Mouse (Mus musculus): Measurements from ENCODE around the gene Sf3a1.

Sf3a1 gene

DNA sequence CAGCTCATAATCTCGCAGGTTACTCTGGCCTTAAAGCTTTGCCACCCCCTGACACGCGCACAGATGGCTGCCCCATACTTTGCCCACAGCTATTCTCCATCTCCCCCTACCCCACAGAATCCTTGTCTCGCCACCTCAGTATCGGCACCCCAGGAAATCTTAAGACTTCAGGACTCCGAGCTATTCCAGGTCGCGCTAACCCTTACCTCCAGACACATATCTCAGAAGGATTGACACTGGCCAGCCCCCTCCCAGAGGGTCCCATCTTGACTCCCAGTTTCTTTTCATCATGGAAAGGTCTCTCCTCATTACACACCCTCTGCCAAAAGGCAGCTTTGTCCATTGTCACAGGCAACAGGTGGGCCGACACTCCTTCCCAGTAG lies 27.2 kb downstream of the Sf3a1 start:
- DNase-seq = no peak

DNA sequence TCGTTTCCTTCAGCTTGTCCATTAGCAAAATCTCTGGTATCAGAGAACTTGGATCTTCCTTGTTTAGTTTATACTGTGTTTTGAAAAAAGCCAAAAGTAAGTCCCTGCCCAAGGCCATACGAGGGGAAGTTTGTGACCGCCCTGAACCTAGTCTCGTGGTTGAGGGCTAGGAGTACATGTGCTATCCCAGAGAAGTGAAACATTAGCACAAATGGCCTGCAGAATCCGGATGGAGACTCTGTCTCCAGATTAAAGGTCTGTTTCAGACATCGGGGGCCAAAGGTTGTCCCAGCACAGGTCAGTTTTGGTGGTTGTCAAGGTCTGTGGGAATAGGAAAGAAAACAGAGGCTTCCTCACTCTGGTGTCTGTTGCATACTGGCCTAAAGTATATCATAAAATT lies 29.0 kb downstream of the Sf3a1 start:
- no peak for DNase-seq

DNA sequence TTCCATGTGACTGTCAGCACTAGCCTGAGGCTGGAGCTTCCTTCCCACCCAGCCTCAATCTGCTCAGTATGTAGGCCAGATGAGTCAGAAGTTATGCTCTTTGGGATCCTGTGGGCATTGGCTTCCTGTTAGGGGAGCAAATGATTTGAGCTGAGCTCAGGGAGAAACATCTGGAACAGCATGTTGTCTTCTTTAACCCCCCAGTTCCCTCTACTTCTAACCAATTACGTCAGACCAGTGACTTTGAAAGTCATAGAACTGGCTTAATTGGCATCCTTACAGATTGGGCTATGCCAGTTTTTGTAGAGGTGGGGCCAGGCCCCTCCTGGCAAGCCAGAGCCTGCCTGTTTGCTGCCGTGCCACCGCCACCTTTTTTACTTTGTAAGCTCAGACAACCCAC lies 30.5 kb downstream of the Sf3a1 start:
- no peak for DNase-seq

DNA sequence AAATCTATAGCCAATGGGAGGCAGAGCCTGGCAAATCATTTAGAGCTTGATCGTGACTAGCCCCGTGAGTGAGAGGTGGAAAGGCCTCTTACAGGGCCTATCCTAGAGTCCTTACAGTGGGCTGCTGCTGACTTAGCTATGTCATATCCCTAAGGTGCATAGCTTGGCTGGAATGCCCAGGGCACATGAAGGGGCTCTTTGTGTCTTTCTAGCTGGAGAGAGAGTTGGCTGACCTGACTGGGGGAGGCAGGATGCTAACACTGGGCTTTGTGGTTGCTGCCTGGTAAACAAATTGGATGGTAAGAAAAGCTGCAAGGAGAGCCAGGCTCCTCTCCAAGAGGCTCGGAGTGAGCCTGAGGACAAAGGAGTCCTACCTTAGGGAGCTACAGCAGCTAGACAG lies 32.6 kb downstream of the Sf3a1 start:
- DNase-seq = no peak

DNA sequence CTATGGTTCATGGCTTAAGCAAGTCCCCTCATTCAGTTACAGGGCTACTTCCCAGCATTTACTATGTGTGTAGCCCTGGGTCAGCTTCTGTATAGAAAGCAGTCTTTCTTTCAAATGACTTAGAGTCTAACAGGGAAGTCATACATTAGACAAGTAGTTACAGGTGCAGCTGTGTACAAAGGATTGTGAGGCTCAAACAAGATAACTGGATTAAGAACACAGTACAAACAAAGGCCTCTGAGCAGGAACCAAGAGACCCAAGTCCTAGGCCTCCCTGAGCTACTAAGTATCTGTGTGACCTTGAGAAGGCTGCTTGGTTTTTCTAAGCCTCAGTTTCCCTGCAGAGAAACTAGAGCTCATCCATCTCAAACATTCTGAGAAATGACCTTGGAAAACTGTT lies 33.3 kb downstream of the Sf3a1 start:
- DNase-seq = no peak

DNA sequence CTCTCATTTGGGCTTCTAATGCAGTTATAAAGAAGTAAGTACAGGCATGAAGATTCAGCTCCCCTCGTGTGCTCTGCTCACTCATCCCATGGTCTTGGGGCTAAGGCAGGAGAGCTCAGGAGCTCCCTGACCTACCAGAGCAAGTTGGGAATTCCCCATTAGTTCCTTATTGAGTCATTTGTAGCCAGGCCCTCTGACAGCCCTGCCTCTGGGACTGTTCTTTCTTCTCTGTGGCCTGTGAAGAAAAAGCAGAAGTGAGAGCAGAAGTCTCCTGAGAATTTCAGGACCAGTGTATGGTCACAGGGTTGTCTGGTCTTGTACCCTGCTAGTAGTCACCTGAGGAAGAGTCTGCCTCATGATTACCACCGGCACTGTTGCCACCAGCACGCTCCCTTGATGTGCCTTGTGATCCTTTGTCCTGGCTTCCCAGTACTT lies 35.5 kb downstream of the Sf3a1 start:
- DNase-seq = peak; percentile 30 to 48

DNA sequence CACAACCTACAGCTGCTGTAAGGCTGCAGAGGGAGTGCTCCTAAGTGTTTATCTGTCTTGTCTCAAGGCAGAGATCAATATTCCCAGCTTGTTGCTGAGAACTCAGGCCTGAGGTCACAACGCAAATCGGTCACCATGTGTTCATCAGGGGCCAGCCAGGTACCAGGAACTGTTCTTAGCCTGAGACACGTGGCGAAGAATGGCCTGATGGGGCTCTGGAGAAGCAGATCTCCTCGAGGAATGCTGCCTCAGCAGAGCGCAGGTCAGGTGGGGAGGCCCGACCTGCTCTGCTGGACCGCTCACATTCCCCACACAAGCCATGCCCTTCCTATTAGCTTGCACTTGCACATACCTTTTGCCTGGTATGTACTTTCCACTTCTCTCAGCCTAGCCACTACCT lies 36.5 kb downstream of the Sf3a1 start:
- no peak for DNase-seq

DNA sequence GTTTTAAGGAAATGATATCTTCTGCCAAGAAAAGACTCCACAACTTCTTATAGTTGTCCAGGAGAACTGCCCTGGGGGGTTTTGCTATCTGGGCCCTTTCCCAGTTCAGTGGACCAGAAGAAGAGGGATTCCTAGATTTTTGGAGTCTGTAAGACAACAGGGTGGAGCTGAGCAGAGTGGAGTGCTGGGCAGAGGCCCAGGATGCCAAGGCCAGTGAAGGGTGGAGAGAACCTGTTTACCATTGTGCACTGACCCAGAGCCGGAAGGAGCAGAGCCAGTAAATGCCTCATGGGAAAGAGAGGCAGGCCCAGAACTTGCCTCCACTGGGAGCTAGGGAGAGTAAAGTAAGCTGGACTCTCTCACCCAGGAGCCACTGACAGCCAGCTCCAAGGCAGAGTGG lies 37.5 kb downstream of the Sf3a1 start:
- DNase-seq = no peak

DNA sequence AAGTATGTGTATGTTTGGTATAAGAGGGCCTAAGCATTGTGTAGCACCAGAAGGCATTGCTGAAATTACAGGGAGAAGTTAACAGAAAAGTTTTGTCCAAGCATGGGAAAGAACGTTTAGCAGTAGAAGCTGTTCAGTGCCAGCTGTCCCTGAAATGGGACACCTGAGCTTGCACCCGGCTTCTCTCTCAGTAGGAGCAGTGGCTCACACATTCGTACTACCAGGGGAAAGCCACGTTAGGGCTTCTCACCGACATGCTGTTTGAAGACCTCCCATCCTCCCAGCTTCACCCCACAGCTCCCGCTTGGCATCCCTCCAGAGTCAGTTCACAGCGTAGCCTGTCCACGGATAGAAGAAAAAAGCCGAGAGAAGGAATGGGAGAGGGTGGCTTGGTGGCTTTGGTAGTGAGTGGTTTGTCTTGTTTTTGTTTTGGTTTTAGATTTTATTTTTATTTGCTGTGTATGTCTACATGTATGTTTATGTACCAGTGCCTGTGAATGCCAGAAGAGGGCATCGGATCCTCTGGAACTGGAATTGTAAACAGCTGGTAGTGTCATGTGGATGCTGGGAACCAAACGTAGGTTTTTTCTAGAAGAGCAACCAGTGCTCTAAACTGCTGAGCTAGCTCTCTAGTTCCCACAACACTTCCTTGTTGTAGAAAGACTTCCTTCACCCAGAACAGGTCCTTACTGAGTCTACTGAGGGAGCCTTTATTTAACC lies 42.0 kb downstream of the Sf3a1 start:
- DNase-seq = no peak

DNA sequence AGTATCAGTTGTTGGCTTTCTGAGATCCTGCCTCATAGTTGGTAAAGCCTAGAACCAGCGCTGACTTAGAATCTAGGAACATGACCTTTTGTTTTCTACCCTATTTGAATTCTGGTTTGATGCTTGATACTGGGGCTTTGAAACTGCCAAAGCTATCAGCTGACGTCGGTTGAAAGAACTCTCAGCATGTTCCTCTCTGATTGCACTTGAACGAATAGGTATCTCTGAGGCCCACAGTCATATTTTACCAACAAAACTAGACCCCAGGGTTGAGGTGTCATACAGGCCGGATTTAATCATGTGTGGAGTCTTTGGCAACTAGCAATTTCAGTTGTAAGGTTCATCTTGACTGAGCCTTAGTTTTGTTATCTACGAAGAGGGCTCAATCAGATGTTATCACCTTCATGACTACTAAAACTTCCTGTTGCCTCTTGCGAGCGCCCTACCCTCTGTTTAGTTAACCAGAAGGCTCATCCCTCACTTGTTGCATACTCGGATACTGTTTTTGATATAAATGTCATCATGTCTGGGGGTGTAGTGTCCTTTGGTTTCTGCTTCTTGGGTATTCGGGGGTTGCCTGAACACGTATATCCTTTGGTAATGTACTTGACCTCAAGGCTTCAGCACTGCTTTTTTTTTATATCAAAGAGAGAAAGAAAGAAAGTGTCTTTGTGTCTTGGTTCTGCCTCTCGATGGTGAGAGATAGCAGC lies 43.0 kb downstream of the Sf3a1 start:
- DNase-seq = no peak

DNA sequence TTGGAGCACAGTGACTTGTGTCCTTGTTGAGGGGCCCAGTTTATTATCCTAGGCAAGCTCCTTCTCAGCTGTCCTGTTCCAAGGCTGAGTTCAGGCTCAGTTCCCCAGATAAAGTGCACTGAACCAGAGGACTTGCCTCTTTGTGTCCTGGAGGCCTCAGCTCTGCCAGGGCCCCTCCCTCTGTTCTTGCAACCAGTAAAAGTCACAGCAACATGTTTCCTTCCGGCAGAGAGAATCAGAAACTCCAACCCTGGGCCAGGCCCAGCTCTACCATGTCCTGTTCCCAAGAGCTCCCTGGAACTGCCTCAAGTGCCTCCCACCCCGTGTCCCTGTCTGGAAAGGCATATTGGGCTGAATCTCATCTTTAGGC lies 43.5 kb downstream of the Sf3a1 start:
- DNase-seq = peak in 1 of 2 experiments; percentile 33

DNA sequence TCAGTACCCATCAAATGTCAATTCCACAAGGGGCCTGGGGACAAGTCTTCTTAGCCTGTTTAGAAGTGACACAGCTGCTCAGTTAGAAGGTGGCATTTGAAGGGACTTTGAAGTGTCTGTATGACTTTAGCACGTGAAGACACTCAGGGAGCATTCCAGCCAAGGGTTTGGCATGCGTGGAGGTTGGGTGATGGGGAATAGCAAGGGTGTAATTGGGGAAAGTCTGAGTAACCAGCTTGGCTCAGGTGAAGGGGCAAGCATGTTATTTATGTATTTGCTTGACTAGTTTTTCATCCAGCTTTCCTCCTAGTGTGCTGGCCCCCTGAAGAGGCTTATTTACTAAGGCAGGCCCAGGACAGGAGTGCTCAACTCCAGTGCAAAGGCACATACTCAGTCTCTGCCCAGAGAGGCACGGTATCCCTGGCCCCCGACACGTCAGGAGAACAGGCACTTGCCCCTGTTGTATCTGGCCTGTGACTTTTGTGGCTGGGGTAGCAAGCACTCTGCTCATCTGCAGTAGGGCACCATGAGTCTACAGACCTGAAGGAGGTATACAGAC lies 45.0 kb downstream of the Sf3a1 start:
- no peak for DNase-seq

DNA sequence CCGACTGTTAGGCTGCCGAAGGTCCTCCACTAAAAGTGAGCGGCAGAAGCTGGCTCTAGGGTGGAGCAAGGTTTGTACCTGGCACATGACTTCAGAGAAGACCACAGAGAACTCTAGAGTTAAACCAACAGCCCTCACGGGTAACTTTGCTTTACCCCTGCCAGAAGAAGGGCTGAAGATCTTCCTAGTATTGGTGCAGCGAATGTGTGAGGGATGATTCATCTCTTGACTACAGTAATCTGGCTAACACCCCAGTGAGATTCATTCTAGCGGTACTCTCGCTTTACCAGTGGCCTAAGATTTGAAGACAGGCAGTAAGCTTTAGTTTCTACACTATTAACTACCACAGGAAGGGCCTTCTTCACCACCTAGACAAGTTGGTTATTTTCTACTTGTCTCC lies 45.8 kb downstream of the Sf3a1 start:
- DNase-seq = no peak

DNA sequence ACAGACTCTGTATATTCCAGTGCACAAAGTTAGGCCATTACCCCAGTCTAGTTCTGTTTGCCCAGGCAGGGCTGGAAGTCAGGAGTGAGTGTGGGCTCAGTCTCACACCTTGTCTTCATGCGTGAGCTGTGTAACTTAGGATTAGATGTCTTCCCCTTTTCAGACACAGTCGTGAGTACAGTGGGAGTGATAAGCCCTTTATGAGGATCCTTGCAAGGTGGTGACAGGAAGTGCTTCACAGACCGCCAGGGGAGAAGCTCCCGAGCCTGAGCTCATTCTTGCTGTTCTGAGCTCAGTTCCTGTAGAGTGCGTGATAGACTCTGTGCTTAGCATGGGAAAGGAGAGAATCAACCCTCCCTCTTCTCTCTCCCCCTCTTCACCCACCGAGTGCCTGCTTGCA lies 46.4 kb downstream of the Sf3a1 start:
- no peak for DNase-seq

DNA sequence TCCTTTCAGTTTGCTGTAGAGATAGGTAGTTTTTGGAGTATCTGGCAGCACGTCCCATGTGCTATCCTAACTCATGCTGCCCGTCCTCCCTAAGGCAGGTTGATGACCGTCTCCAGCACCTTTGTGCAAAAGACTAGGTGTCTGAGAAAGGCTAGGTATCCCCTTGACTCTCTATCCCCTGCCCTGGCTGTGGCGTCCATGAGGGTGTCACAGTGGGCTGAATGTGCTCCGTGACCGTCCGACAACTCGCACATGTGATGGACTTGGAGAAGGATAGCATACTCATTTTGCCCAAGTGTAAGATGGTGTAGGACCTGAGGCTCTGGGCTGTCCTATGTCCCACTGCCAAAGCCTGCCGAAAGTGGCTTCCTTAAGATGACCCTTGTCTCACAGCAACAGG lies 47.5 kb downstream of the Sf3a1 start:
- no peak for DNase-seq

DNA sequence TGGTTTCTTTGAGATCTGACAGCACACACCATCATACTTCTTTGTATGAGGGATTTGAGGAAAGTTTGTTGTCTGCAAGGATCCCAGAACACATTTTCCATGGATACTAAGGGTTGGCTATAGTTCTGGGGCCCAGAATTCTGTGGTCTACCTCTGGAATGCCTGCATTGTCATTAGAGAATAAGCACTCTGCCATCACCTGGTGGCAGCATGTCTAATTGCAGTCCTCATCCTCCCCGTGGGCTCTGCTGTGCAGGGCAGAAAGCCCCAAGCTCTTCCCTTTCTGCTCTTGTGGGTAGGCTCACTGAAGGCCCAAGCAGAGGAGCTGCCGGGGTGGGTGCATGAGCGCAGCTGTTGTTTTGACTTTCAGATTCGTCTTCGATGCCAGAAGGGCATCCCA lies 49.4 kb downstream of the Sf3a1 start:
- no peak for DNase-seq

DNA sequence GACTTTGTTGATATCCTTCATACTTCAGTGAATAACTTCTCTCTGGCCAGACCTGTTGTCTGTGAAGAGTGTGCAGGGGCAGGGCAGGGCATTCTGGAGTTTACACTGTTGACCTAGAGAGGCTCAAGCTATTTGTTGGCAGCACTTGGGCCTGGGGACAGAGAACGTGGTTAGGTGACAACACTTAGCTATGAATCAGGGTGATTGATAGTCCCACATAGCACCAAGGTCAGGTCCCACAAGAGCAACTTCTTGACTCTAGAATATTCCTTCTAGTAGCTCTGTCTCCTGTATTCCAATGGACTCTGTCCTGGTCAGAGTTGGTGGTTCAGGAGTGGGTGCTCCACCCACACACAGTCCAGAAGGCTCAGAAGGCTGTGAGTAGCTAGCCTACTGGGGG lies 50.6 kb downstream of the Sf3a1 start:
- no peak for DNase-seq

DNA sequence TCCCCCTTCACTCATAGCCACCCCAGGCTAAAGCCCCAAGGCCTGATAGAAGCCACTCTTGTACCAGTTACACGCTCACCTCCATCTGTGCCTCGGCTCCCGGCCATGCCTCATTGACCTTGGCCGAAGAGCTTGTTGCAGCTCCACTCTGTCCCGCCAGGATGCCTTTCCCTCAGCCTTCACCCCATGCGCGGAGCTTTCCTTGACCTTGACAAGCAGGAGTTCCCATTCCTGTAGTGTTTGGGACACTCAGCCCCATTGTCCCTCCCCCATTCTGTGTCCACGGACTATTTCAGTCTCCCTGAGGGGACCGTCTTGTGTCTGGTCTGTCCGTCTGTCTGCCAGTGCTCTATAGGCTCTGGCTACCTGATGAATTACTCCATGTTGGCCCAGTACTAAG lies 53.0 kb downstream of the Sf3a1 start:
- DNase-seq = no peak

DNA sequence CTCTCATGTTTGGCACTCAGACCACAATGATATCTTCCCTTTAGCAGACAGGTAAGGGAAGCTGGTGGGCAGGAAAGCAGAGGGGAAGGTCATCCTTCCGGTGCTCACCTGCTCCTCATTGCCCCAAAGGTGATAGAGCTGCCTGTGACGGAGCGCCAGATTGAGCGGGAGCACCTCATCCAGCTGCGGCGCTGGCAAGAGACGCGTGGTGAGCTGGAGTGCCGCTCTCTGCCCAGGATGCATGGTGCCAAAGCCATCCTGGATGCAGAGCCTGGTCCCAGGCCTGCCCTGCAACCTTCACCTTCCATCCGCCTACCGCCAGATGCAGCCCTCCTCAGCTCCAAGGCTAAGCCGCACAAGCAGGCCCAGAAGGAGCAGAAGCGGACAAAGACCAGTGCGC lies 54.4 kb downstream of the Sf3a1 start:
- DNase-seq = no peak

DNA sequence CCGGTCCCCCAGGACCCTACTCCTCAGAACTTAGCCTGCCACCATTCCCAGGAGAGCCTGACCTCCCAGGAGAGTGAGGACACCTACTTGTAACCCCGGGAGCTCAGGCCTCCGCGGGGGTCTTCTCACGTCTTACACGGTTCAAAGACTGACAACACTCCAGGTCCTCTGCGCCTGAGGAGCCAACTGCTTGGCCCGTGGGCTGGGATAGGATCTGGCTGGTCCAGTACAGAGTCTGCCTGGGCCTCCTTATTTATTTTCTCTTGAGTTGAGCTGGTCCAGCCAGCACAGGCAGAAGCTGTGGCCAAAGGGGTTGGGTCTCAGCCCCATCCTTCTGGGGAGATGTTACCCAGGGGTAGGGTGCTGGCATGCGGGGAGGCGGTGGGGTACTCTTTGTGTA lies 54.9 kb downstream of the Sf3a1 start:
- DNase-seq = no peak

DNA sequence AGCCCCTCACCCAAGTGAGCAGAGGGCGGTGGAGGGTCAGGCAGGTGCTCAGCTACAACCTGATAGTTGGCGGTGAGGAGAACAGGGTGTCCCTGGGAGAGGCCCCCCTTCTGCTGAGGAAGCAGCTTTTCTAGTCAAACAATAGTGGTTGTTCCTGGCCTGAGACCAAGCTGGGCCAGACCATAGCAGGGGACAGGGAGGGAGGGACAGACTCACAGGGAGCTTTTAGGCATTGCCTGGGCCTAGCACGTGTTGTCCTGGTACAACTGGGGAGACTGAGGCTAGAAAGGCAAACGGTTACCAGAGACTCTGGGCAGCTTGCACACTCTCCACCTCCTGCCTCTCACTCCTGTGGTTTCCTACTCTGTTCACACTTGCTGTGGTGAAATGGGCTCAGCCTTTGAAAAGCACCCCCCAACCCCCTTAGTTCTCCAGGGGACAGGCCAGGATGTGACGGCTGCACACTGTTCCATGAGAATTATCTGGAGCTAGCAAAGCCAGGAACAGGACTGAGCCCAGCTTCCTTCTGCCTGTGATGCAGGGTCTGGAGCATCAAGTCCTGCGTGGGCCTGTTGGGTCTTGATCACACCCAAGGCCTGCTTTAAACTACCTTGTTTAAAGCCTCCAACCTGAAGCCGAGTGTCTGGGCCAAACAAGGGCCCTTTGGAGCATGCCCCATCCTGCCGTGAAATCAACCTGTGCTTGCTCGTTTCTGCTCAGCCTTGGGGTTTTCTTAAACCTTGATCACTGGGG lies 56.3 kb downstream of the Sf3a1 start:
- DNase-seq = no peak

DNA sequence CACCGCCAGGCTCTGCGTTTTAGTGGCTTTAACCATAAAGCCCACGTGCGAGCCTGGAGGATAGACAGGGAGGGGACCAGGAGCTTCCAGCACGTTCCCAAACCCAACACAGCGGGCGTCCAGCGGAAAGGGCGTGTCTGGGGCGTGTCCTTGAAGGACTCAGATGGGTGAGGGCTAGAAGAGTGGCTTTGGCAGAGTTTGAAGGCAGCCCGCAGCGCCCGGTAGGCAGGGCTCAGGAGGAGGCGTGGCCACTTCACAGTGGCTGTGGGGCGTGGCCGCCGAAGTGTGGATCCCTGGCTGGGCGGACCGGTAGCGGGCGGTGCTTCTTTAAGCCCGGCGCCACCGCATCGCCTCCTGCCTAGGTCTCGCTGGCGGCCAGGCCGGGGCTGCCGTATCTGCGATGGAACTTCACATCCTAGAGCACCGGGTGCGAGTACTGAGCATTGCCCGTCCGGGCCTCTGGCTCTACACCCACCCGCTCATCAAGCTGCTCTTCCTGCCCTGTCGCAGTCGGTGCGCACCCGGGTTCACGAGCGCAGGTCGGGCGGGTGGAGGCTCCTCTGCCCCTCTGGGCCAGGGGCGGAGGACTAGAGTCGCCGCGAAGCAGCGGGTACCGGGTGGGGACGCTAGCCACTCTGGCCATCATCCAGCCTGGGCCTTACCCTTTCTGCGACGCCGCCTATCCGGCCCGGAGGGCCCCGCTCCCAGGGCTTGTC lies 57.9 kb downstream of the Sf3a1 start, which contains the start of gene Castor1:
Gene Castor1 (plus strand): TSS at position 312 of the 716 bp plus-strand sequence.
- peak; percentile 87 to 91 for DNase-seq

DNA sequence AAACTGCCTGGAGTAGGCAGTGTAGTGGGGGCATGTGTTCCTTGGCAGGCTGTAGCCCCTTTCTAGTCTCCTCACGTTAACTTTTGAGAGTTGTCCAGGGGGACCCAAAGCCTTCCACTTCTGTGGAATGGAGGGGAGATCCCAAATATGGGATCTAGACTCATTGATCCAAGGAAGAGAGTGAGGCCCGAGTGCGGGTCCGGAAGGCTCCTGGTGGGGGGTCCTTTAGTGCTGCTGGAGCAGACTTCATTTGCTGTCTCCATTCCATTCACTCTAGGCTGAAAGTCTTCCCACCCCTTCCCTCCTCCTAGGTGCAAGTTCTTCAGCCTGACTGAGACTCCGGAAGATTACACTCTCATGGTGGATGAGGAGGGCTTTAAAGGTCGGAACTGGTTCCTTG lies 58.5 kb downstream of the Sf3a1 start:
- DNase-seq = no peak
